Mouse (Mus musculus) ES-E14 (cell line): ENCODE measurements around the gene Slc25a39. TPM values are rescaled to one million over a fixed set of nuclear protein-coding genes. Genes with fewer than 3 reads are reported as not detected.
"Not testable (repeated sequence)": the region's sequence is repeated elsewhere in the genome, so short reads cannot be mapped to it uniquely, and the experiment has no call there.

Experiments used
- DNase-seq: peaks from one replicate; pipeline ENCODE4 v3.0.0-alpha.2; 2013; ENCODE audit warnings: low read depth, low spot score
- H3K27ac ChIP-seq: 2 replicates; pipeline ENCODE4 v1.5.1; 2012; ENCODE audit warnings: low read depth, mild to moderate bottlenecking, low read length, moderate library complexity, mixed read lengths; ENCODE audit not compliant: poor library complexity, insufficient read depth, severe bottlenecking
- H3K36me3 ChIP-seq: 2 replicates; pipeline ENCODE4 v1.6.1; 2012; ENCODE audit warnings: mild to moderate bottlenecking, low read length, moderate library complexity, mixed read lengths; ENCODE audit not compliant: control insufficient read depth, poor library complexity, insufficient read depth, severe bottlenecking
- H3K4me1 ChIP-seq, 2 experiments: fragments of 150-350 bp in 1 of 2; sonication (generic) in 1 of 2; 2 replicates each; pipeline ENCODE4 v1.6.1; 2012; ENCODE audit warnings: low read length in 2 of 2, mild to moderate bottlenecking in 1 of 2, mixed read lengths in 1 of 2; ENCODE audit not compliant: control insufficient read depth in 2 of 2, insufficient read depth in 2 of 2, poor library complexity in 1 of 2
- H3K4me3 ChIP-seq, 2 experiments: fragments of 150-350 bp in 1 of 2; sonication (generic) in 1 of 2; 2 replicates each; pipeline ENCODE4 v1.5.1; 2012; ENCODE audit warnings: low read length in 2 of 2, low read depth in 1 of 2, mild to moderate bottlenecking in 1 of 2, mixed read lengths in 1 of 2; ENCODE audit not compliant: insufficient read depth in 1 of 2, poor library complexity in 1 of 2, severe bottlenecking in 1 of 2
- H3K9ac ChIP-seq: 2 replicates; pipeline ENCODE4 v1.6.1; 2012; ENCODE audit warnings: low read depth, mild to moderate bottlenecking, low read length, mixed read lengths; ENCODE audit not compliant: poor library complexity, insufficient read depth, severe bottlenecking
- H3K9me3 ChIP-seq: fragments of 150-350 bp; sonication (generic); 2 replicates; pipeline ENCODE4 v1.6.1; 2012; ENCODE audit warnings: low read depth, mild to moderate bottlenecking, low read length; ENCODE audit not compliant: control insufficient read depth, insufficient read depth
- CHD2 ChIP-seq: IDR thresholded peaks from 2 replicates; pipeline ENCODE4 v1.6.1; 2014; ENCODE audit warnings: mild to moderate bottlenecking, low read depth, low read length, inconsistent platforms
- HCFC1 ChIP-seq: IDR thresholded peaks from 2 replicates; pipeline ENCODE4 v1.6.1; 2012; ENCODE audit warnings: low read length, inconsistent platforms, borderline replicate concordance; ENCODE audit not compliant: insufficient read depth
- MAFK ChIP-seq: IDR thresholded peaks from 2 replicates; pipeline ENCODE4 v1.6.1; 2014; ENCODE audit warnings: mild to moderate bottlenecking, low read depth, low read length, inconsistent platforms; ENCODE audit not compliant: insufficient read depth
- ZC3H11A ChIP-seq: IDR thresholded peaks from 2 replicates; pipeline ENCODE4 v1.6.1; 2012; ENCODE audit warnings: low read depth, mild to moderate bottlenecking, inconsistent platforms, low read length, borderline replicate concordance
- ZNF384 ChIP-seq: IDR thresholded peaks from 2 replicates; pipeline ENCODE4 v1.6.1; 2012; ENCODE audit warnings: low read depth, low read length, inconsistent platforms
- in situ Hi-C, 2 experiments: fragments of 600-800 bp; cut with MboI; formaldehyde crosslinking; loops; one replicate each; pipeline ENCODE4 v1.15.1; 2025; ENCODE audit warnings: low sequenced_read_pairs in 2 of 2, inconsistent platforms in 1 of 2; ENCODE audit not compliant: unreplicated experiment in 2 of 2
- total RNA-seq: library from RNA; depleted of rRNA; stranded (reverse); fragments of 300-350 nt; gene quantifications from 2 replicates; pipeline ENCODE4 v1.2.3, GENCODE M21; 2012

Gene Slc25a39
- total RNA-seq, 1 experiment = 152 TPM

DNA sequence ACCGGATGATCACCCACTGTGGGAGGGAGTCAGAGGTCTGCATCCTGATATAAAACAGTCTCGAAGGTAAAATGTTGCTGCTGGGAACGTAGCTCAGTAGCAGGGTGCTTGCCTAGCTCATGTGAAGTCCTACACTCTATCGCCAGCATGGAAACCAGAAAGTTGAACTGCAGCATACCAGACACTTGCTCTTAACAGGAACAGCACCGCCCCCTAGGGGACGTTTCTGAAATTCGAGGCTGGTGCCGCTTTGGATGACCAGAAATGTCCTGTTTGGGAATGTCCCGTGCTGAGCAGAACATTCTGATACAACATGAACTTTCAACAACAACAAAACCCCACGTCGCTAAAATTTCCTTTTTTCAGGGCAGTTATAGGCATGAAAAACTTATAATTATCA, 4.0 kb upstream of the Slc25a39 start:
- no peaks in the 10 kb centered on the region for H3K9me3 ChIP-seq
- no peak overlapping the region for H3K4me3 ChIP-seq
- in situ Hi-C loops = loop anchor here (5.0 kb wide), 2 partner anchors 109 to 119 kb away; no protein-coding TSS in a partner anchor
- no peak overlapping the region for H3K27ac ChIP-seq
- no peak overlapping the region for H3K9ac ChIP-seq
- peaks cover 0 to 13% of the 10 kb centered on the region in 2 experiments; a peak in 2 of 4 replicates for H3K4me1 ChIP-seq
- no peak for TF ChIP-seq MAFK
- TF ChIP-seq ZC3H11A = peak; percentile 72; the same call in 1 of the 2 replicates
- TF ChIP-seq CHD2 = no peak
- 0 out of 2 replicates have a peak, but pooled peaks have one; percentile 29 for TF ChIP-seq ZNF384
- TF ChIP-seq HCFC1 = no peak
- peak; percentile 90 for DNase-seq
- H3K36me3 ChIP-seq = no peaks in the 10 kb centered on the region

DNA sequence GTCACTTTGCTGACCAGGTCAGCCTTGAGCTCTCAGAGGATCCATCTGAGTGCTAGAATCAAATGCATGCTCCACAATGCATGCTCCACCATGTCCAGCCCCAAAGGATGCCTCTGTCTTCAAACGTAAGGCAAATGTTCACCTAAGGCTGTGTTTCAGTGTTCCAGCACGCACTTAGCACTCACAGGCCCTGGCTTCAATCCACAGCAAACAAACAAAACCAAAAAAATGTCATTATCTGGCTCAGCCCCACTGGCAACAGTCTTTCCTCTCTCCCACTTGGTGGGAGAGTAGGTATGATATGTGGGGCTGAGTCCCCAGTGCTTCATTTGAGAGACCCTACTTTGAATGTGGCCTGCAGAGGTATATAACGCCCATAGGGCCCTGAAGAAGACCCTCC, 3.3 kb upstream of the Slc25a39 start:
- Histone ChIP-seq H3K4me1 (peaks cover 0 to 13% of the 10 kb centered on the region in 2 experiments; a peak in 2 of 4 replicates), H3K9ac (no peak overlapping the region), H3K4me3 (no peak overlapping the region), H3K9me3 (no peaks in the 10 kb centered on the region), H3K36me3 (no peaks in the 10 kb centered on the region), H3K27ac (no peak overlapping the region)
- in situ Hi-C loops = loop anchor here (5.0 kb wide), 2 partner anchors 109 to 119 kb away; no protein-coding TSS in a partner anchor
- DNase-seq = no peak
- TF ChIP-seq HCFC1 (no peak), ZC3H11A (no peak), MAFK (no peak), ZNF384 (no peak)

DNA sequence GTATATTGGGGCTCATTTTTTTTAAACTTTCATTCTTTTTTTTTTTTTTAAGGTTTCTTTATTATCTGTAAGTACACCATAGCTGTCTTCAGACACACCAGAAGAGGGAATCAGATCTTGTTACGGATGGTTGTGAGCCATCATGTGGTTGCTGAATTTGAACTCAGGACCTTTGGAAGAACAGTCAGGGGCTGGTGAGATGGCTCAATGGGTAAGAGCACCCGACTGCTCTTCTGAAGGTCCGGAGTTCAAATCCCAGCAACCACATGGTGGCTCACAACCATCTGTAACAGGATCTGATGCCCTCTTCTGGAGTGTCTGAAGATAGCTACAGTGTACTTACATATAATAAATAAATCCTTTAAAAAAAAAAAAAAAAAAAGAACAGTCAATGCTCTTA, 2.6 kb upstream of the Slc25a39 start:
- in situ Hi-C loops = loop anchor here (5.0 kb wide), 2 partner anchors 108 to 118 kb away; no protein-coding TSS in a partner anchor
- H3K4me1 ChIP-seq = peaks cover 0 to 13% of the 10 kb centered on the region in 2 experiments; a peak in 2 of 4 replicates
- H3K27ac ChIP-seq, H3K9me3 ChIP-seq, DNase-seq, H3K4me3 ChIP-seq, H3K36me3 ChIP-seq, H3K9ac ChIP-seq: not testable (repeated sequence)

- DNase-seq = no peak
- Histone ChIP-seq H3K36me3 (peaks cover 11% of the 10 kb centered on the region), H3K9ac (peak overlapping the region; percentile 46; the same call in 1 of the 2 replicates), H3K27ac (no peak overlapping the region), H3K9me3 (no peaks in the 10 kb centered on the region), H3K4me1 (peaks cover 0 to 10% of the 10 kb centered on the region in 2 experiments; a peak in 2 of 4 replicates), H3K4me3 (no peak overlapping the region)
- TF ChIP-seq HCFC1 (no peak), ZNF384 (no peak)
- in situ Hi-C loops = loop anchor here (5.0 kb wide), 2 partner anchors 108 to 118 kb away; no protein-coding TSS in a partner anchor
Measured at GRCm38 (mm10) chr11:102409795-102410330, 2.1 kb upstream of the Slc25a39 start.
